Mouse (Mus musculus) liver, adult 2 months (tissue): ENCODE data around the gene Pip5k1a.

Source experiments
- CTCF ChIP-seq: fragments of 200-500 bp; IDR thresholded peaks from 2 replicates; pipeline ENCODE4 v1.5.1; 2011; ENCODE audit warnings: low read depth, low read length, control low read depth
- POLR2A ChIP-seq: fragments of 200-500 bp; IDR thresholded peaks from 2 replicates; pipeline ENCODE4 v1.6.1; 2011; ENCODE audit warnings: low read length, control low read depth; ENCODE audit not compliant: insufficient read depth; ENCODE audit errors: extremely low read depth

DNA sequence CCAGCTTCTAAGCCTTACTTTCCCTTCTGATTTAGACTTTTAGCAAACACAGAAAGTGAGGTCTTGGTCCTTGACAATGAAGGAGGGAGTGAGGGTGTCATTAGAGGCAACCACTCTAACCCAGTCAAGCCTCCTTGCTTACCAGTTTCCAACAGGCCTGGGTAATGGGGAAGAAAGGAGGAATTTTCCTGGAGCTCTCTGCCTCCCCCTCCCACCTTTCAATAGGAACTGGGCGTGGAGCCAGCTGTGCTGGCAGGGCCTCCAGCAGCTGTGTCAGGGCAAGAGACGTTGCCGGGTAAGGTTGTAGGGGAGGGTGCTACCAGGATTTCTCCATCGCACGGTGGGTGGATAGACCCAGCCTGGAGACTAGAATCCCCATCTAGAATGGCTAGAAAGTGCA lies 18.2 kb upstream of the Pip5k1a start:
- TF ChIP-seq POLR2A: no peak
- no peak for TF ChIP-seq CTCF
